Mouse (Mus musculus) intestine, postnatal 0 days (tissue): ENCODE data around the gene Dok1. TPM values are rescaled to one million over a fixed set of nuclear protein-coding genes. Genes with fewer than 3 reads are reported as not detected.

ENCODE experiments used
- ATAC-seq: fragments of 200-750 bp; cut with Nextera tagmentation; 2 replicates; pipeline ENCODE4 v1.8.0; 2017; ENCODE audit warnings: mild to moderate bottlenecking, moderate TSS enrichment, moderate library complexity
- H3K27ac ChIP-seq: fragments of 300-500 bp; sonication (generic); 2 replicates; pipeline ENCODE4 v1.5.1; 2014; ENCODE audit warnings: mild to moderate bottlenecking, low read depth, low read length, moderate library complexity
- H3K27me3 ChIP-seq: fragments of 300-500 bp; sonication (generic); replicated peaks from 2 replicates; pipeline ENCODE4 v1.6.1; 2014; ENCODE audit warnings: low read length, mixed read lengths; ENCODE audit not compliant: control insufficient read depth, insufficient read depth
- H3K36me3 ChIP-seq: fragments of 300-500 bp; sonication (generic); 2 replicates; pipeline ENCODE4 v1.6.1; 2014; ENCODE audit warnings: mild to moderate bottlenecking, moderate library complexity; ENCODE audit not compliant: control insufficient read depth, insufficient read depth
- H3K4me1 ChIP-seq: fragments of 300-500 bp; sonication (generic); replicated peaks from 2 replicates; pipeline ENCODE4 v1.6.1; 2014; ENCODE audit warnings: antibody characterized with exemption, low read length, mixed read lengths; ENCODE audit not compliant: control insufficient read depth, insufficient read depth
- H3K4me2 ChIP-seq: fragments of 300-500 bp; sonication (generic); replicated peaks from 2 replicates; pipeline ENCODE4 v1.6.1; 2014; ENCODE audit warnings: low read depth, mild to moderate bottlenecking, moderate library complexity
- H3K4me3 ChIP-seq: fragments of 300-500 bp; sonication (generic); 2 replicates; pipeline ENCODE4 v1.5.1; 2014; ENCODE audit warnings: low read depth, low read length
- H3K9ac ChIP-seq: fragments of 300-500 bp; sonication (generic); 2 replicates; pipeline ENCODE4 v1.6.1; 2014; ENCODE audit warnings: mild to moderate bottlenecking, low read depth, low read length
- H3K9me3 ChIP-seq: fragments of 300-500 bp; sonication (generic); 2 replicates; pipeline ENCODE4 v1.6.1; 2016; ENCODE audit warnings: mixed run types; ENCODE audit not compliant: control insufficient read depth
- CTCF ChIP-seq: sonication (generic); IDR thresholded peaks from 2 replicates; pipeline ENCODE4 v1.5.1; 2016; ENCODE audit warnings: low read depth, mild to moderate bottlenecking, control low read depth, antibody characterized with exemption, moderate library complexity
- WGBS: fragments of 180-500 bp; shearing (Covaris S2); extraction: QIAGEN DNeasy Blood & Tissue Kit; methylation state at CpG from one replicate; pipeline ENCODE4 v1.1.7; 2014; 5-methylcytosine and 5-hydroxymethylcytosine counted together
- microRNA-seq: library from miRNA; unstranded; fragments of <30 nt; microRNA quantifications from one replicate; pipeline ENCODE4, GENCODE M21; 2016
- polyA plus RNA-seq: library from polyadenylated mRNA; unstranded; fragments of >200 nt; fragmentation: Nextera tagmentation; extraction: Ambion mirVana; gene quantifications from 2 replicates; pipeline ENCODE4 v1.2.1, GENCODE M21; 2015

Gene Dok1
- polyA plus RNA-seq, 1 experiment from 2014 or later = 7.7 TPM

DNA sequence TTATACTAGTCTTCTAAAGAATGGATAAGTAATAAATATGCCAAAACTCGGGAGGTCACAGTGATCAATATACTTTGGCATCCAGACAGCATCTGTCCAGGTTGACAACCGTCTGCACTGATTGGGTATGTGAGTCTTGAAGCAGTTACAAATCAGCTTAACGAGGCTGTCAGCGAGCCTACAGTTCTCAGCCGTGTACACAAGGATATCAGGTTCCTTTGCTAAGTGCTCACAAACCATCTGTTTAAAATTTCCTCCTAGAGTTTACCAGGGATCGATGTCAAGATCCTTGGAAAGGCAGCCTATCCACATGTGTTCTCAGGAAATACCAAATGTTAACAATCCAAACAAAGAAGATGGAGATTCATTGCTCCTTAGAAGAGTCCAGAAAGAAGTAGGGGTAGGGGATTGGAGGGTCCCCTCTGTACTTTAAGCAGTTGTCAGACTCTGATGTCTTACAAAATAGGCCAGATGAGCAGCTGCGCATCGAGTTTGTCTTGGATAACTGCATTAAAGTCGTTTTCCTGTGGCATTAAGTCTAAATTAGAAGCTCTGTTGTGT lies 45.8 kb downstream of the Dok1 start:
- H3K4me2 ChIP-seq = no peak overlapping the region
- ATAC-seq = no peak
- no peaks in the 10 kb centered on the region for H3K27me3 ChIP-seq
- no peak overlapping the region for H3K9ac ChIP-seq
- H3K36me3 ChIP-seq = no peaks in the 10 kb centered on the region
- 24% methylated on average over 9 of the region's 9 CpGs for WGBS
- H3K9me3 ChIP-seq = no peaks in the 10 kb centered on the region
- H3K4me1 ChIP-seq = no peaks in the 10 kb centered on the region
- H3K4me3 ChIP-seq = no peak overlapping the region
- no peak for TF ChIP-seq CTCF
- no peak overlapping the region for H3K27ac ChIP-seq

Small RNAs within 50 kb of the gene (microRNA-seq; reads per million reads assigned to microRNA genes)
- gene Mir7040 = not detected

Other genes with a start within 250 kb of the Dok1 start
- gene Sema4f, start 93.7 kb downstream of the Dok1 start, polyA plus RNA-seq = 0.56 and 0.64 TPM in 2 replicates
- 0.16 TPM in 1 of 2 replicates, not detected in the other for gene M1ap, start 86.6 kb downstream of the Dok1 start, polyA plus RNA-seq
- gene Loxl3, start 702 bp upstream of the Dok1 start, polyA plus RNA-seq = 4.1 and 4.7 TPM in 2 replicates
- 191 and 210 TPM in 2 replicates for gene Aup1, start 21.1 kb upstream of the Dok1 start, polyA plus RNA-seq
- 22.7 and 24.0 TPM in 2 replicates for gene Htra2, start 21.8 kb upstream of the Dok1 start, polyA plus RNA-seq
- gene Dqx1, start 24.4 kb upstream of the Dok1 start, polyA plus RNA-seq = 24.8 and 27.1 TPM in 2 replicates
- 7.6 and 8.4 TPM in 2 replicates for gene Tlx2, start 36.8 kb upstream of the Dok1 start, polyA plus RNA-seq
- gene Pcgf1, start 44.4 kb upstream of the Dok1 start, polyA plus RNA-seq = 13.6 and 14.4 TPM in 2 replicates
- gene Lbx2, start 52.9 kb upstream of the Dok1 start, polyA plus RNA-seq = 0.23 TPM in 1 of 2 replicates, not detected in the other
- gene Ccdc142, start 68.1 kb upstream of the Dok1 start, polyA plus RNA-seq = 0.84 and 1.3 TPM in 2 replicates
- gene Gm42688, start 68.1 kb upstream of the Dok1 start, polyA plus RNA-seq = 1.1 and 1.2 TPM in 2 replicates
- gene Mrpl53, start 75.6 kb upstream of the Dok1 start, polyA plus RNA-seq = 113 and 115 TPM in 2 replicates
- 18.4 and 20.9 TPM in 2 replicates for gene Mogs, start 82.0 kb upstream of the Dok1 start, polyA plus RNA-seq
- gene Wbp1, start 88.1 kb upstream of the Dok1 start, polyA plus RNA-seq = 69.1 and 72.7 TPM in 2 replicates
- 6.0 and 8.5 TPM in 2 replicates for gene Ino80b, start 92.0 kb upstream of the Dok1 start, polyA plus RNA-seq
- gene Rtkn, start 102.0 kb upstream of the Dok1 start, polyA plus RNA-seq = 19.7 and 21.1 TPM in 2 replicates
- 1.0 and 1.2 TPM in 2 replicates for gene Wdr54, start 122.9 kb upstream of the Dok1 start, polyA plus RNA-seq
- gene 1700003E16Rik, start 122.9 kb upstream of the Dok1 start, polyA plus RNA-seq = 0.60 and 1.0 TPM in 2 replicates
- gene Dctn1, start 132.4 kb upstream of the Dok1 start, polyA plus RNA-seq = 47.1 and 49.9 TPM in 2 replicates
- gene Slc4a5, start 186.4 kb upstream of the Dok1 start, polyA plus RNA-seq = 1.5 and 1.7 TPM in 2 replicates